Comparison of ENCODE assay signal across 19 mouse cellular contexts in genomic region chr11:6993731-6994130, GRCm38 (mm10).
"Had no signal": no experiment of that assay in that cellular context is flagged by ENCODE, and none has a peak within 500 bp of the region (broad histone marks: within the 10 kb centered on the region; RNA-seq: fewer than 3 reads in every experiment).

No protein-coding gene starts in this region.

- H3K27ac ChIP-seq: layer of hippocampus, adult 2 months; limb, embryonic 10.5 days; limb, embryonic 13.5 days; liver, embryonic 13.5 days; stomach, postnatal 0 days had no signal

- ATAC-seq: inflammation-experienced regulatory T-cells, adult 6 months; intestine, embryonic 16.5 days had no signal

- H3K4me3 ChIP-seq: layer of hippocampus, adult 2 months; limb, embryonic 10.5 days; limb, embryonic 13.5 days; liver, embryonic 13.5 days had no signal

- H3K27me3 ChIP-seq: limb, embryonic 13.5 days; liver, embryonic 13.5 days had no signal

- H3K4me2 ChIP-seq: limb, embryonic 13.5 days; liver, embryonic 13.5 days; midbrain, embryonic 11.5 days had no signal

- H3K9me3 ChIP-seq: limb, embryonic 10.5 days; limb, embryonic 13.5 days; liver, embryonic 13.5 days had no signal

- H3K9ac ChIP-seq: limb, embryonic 13.5 days; liver, embryonic 13.5 days had no signal

- H3K36me3 ChIP-seq: limb, embryonic 10.5 days; limb, embryonic 13.5 days; liver, embryonic 13.5 days had no signal

- DNase-seq: layer of hippocampus, adult 9-11 months; liver; liver, embryonic 13.5 days; lung, adult 2 months; lung, postnatal 14 days; lung, postnatal 4 days; midbrain, embryonic 14.5 days; right cerebral cortex, postnatal 14 days; right cerebral cortex, postnatal 4 days; thymus, adult 2 months; thymus, postnatal 14 days; thymus, postnatal 4 days had no signal

- H3K4me1 ChIP-seq: limb, embryonic 13.5 days; liver, embryonic 13.5 days had no signal
